Comparison of ENCODE assay signal across 15 mouse cellular contexts in genomic region chr8:116237561-116238100, GRCm38 (mm10).
DNase-seq lines count a peak whose midpoint lies in the region; ATAC-seq and TF ChIP-seq lines count a peak whose summit lies in the region.
"Had no signal": no experiment of that assay in that cellular context is flagged by ENCODE, and none has a peak within 500 bp of the region (broad histone marks: within the 10 kb centered on the region; RNA-seq: fewer than 3 reads in every experiment).

No protein-coding gene starts in this region.

- peaks cover 10% of the 10 kb centered on the region for H3K27me3 ChIP-seq in limb, embryonic 12.5 days
- H3K27me3 ChIP-seq in limb, embryonic 10.5 days (ENCODE audit: low read depth, poor library complexity, severe bottlenecking): peaks cover 5% of the 10 kb centered on the region; the same call in 1 of the 2 replicates
- H3K27me3 ChIP-seq: liver, embryonic 13.5 days had no signal

- H3K4me1 ChIP-seq in limb, embryonic 12.5 days (replicated peaks): peaks cover 30% of the 10 kb centered on the region
- peaks cover 32% of the 10 kb centered on the region for H3K4me1 ChIP-seq in limb, embryonic 10.5 days
- H3K4me1 ChIP-seq in lung, adult 2 months (ENCODE audit: control insufficient read depth, insufficient read depth, low read length): peaks cover 4% of the 10 kb centered on the region; the same call in 1 of the 2 replicates
- H3K4me1 ChIP-seq: liver, embryonic 13.5 days had no signal

- no peak for TF ChIP-seq CTCF in lung, adult 2 months (IDR thresholded peaks at IDR 0.05; ENCODE audit: insufficient read depth, low read length)

- no peak overlapping the region for H3K4me3 ChIP-seq in limb, embryonic 12.5 days (replicated peaks)
- no peak overlapping the region for H3K4me3 ChIP-seq in limb, embryonic 10.5 days
- no peak overlapping the region for H3K4me3 ChIP-seq in lung, adult 2 months (replicated peaks; ENCODE audit: extremely low read depth, low read depth, low read length)
- H3K4me3 ChIP-seq: hindbrain, embryonic 15.5 days; liver, embryonic 13.5 days had no signal

- no peak overlapping the region for H3K9ac ChIP-seq in limb, embryonic 12.5 days (replicated peaks)
- H3K9ac ChIP-seq: hindbrain, embryonic 15.5 days; liver, embryonic 13.5 days had no signal

- WGBS in limb, embryonic 12.5 days: 72% methylated on average over 3 of the region's 3 CpGs
- 89% methylated on average over 3 of the region's 3 CpGs for WGBS in limb, embryonic 10.5 days
- WGBS in lung, adult 2 months: 29% methylated on average over 3 of the region's 3 CpGs

- no peaks in the 10 kb centered on the region for H3K36me3 ChIP-seq in limb, embryonic 12.5 days
- H3K36me3 ChIP-seq in limb, embryonic 10.5 days: no peaks in the 10 kb centered on the region
- H3K36me3 ChIP-seq: hindbrain, embryonic 15.5 days; liver, embryonic 13.5 days had no signal

- DNase-seq in limb, embryonic 10.5 days (ENCODE audit: low spot score): no peak
- DNase-seq in fat pad, adult 2 months (ENCODE audit: extremely low read depth, low read depth, low spot score): peak; percentile 10
- DNase-seq in lung, adult 2 months: peak; percentile 14
- no peak for DNase-seq in adipocyte (ENCODE audit: low spot score)
- DNase-seq in gastrocnemius, postnatal 10 days: no peak
- DNase-seq: kidney, adult 11 months; kidney, postnatal 14 days; liver, embryonic 13.5 days; right cerebral cortex, postnatal 4 days; thymus, adult 2 months had no signal

- peak overlapping the region; percentile 35; the same call in 1 of the 2 replicates for H3K27ac ChIP-seq in limb, embryonic 12.5 days
- H3K27ac ChIP-seq in limb, embryonic 10.5 days: no peak overlapping the region
- H3K27ac ChIP-seq: hindbrain, embryonic 15.5 days; liver, embryonic 13.5 days had no signal

- ATAC-seq in limb, embryonic 12.5 days (ENCODE audit: insufficient number of reproducible peaks, insufficient read depth, low FRiP score, low TSS enrichment, low read depth): no peak
- peak; percentile 46; the same call in 1 of the 2 replicates for ATAC-seq in megakaryocyte, adult 5-6 weeks (ENCODE audit: poor library complexity, severe bottlenecking)
- ATAC-seq: activated CD4-positive, CD25-positive, alpha-beta regulatory T cell, adult 4 months had no signal

- H3K9me3 ChIP-seq in limb, embryonic 12.5 days: no peaks in the 10 kb centered on the region
- no peaks in the 10 kb centered on the region for H3K9me3 ChIP-seq in limb, embryonic 10.5 days (replicated peaks)
- H3K9me3 ChIP-seq: hindbrain, embryonic 15.5 days; liver, embryonic 13.5 days had no signal

- H3K4me2 ChIP-seq in limb, embryonic 12.5 days: no peak overlapping the region
- H3K4me2 ChIP-seq: hindbrain, embryonic 15.5 days; liver, embryonic 13.5 days; midbrain, embryonic 11.5 days had no signal

- no peak for TF ChIP-seq POLR2A in lung, adult 2 months (IDR thresholded peaks at IDR 0.05; ENCODE audit: borderline replicate concordance, extremely low read depth, low read depth, low read length)

Comparison
In these comparisons a context has a peak if more than half of its experiments do, and no peak if none do; other contexts are left out.
1. DNase-seq: peak in fat pad, adult 2 months (single experiment) and lung, adult 2 months (single experiment); none in limb, embryonic 10.5 days (single experiment), adipocyte (single experiment) and gastrocnemius, postnatal 10 days (single experiment).